Mouse (Mus musculus) cortical plate, adult 2 months (tissue): ENCODE data around the gene Fcrlb.

Experiments used
- CTCF ChIP-seq: fragments of 200-500 bp; IDR thresholded peaks from 2 replicates; pipeline ENCODE4 v1.5.1; 2011; ENCODE audit warnings: mild to moderate bottlenecking, control low read depth, low read length; ENCODE audit not compliant: insufficient read depth; ENCODE audit errors: extremely low read depth
- POLR2A ChIP-seq: fragments of 200-500 bp; IDR thresholded peaks from 2 replicates; pipeline ENCODE4 v1.6.1; 2011; ENCODE audit warnings: mild to moderate bottlenecking, low read length, control low read depth; ENCODE audit not compliant: insufficient read depth; ENCODE audit errors: extremely low read depth

DNA sequence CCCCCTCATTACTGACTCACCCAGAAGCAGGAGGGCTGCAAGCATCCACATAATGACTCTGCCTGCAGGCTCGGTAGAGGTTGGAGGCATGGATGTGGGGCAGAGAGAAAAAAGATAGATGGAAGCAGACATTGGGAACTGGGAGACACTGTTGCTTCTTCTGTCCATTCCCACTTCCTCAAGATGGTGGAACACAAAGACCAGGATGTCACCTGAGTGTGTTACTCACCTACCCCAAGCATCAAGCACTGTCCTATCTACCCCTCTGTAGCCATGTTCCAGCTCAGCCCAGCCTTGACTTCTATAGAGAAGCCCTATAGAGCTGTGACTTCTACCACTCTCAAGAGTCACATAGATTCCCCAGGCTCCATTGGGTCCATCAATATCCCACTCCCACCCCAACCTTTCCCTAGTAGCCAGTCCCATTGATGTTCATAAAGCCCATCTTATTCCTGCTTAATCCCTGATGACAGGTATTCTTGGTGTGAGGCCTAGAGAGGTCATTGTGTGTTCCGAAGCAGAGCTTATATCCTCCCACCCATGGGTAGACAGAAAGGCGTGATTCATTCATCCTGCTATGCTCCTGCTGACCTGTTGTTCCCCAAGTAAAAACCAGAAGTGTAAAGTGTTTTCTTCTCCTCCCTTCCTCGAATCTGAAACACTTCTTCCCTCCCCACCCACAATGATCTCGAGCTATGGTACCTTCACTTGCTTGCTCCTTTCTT is at the start of gene Fcrlb:
- TF ChIP-seq CTCF (no peak), POLR2A (no peak)
